Mouse (Mus musculus) telencephalon, adult 2 months (tissue): ENCODE data around the gene Synpo2.
A peak's percentile ranks its signal among the peaks of the same experiment; 100 is the strongest.
"Not testable (repeated sequence)": the region's sequence is repeated elsewhere in the genome, so short reads cannot be mapped to it uniquely, and the experiment has no call there.

ENCODE experiments used
- DNase-seq: peaks from one replicate; pipeline ENCODE4 v3.0.0-alpha.2; 2011; ENCODE audit warnings: low read depth, low spot score

Synpo2 gene

DNA sequence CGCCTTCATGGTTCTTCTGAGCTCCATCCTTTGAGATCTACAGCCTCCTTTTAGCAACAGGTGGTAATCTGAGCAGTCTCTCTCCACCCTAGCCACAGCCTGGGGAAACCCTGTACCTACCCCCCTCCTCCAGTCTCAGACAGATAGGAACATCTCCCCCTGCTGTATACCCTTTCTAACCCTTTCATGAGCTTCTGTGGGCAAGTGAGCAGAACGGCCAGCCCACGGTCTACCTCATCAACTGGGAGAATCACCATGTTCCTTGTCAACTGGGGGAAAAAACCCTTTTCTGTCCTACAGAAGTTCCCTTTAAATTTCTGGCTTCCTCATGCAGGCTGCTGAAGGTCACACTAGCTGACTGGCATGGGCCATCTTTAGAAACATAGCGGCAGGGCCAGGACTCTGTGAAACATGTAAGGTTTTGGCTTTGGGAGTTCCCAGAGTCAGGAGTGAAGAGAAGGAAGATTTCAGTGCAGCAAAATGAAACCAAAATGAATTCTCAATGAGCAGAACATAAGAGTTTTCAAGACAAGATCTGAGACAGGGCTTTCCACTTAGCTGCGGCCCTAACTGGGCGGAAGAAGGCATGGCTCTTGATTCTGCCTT is 104.7 kb downstream of the Synpo2 start:
- no peak for DNase-seq

GRCm38 (mm10) chr3:123130314-123131150 is 105.4 kb downstream of the Synpo2 start:
- DNase-seq, result no peak

DNA sequence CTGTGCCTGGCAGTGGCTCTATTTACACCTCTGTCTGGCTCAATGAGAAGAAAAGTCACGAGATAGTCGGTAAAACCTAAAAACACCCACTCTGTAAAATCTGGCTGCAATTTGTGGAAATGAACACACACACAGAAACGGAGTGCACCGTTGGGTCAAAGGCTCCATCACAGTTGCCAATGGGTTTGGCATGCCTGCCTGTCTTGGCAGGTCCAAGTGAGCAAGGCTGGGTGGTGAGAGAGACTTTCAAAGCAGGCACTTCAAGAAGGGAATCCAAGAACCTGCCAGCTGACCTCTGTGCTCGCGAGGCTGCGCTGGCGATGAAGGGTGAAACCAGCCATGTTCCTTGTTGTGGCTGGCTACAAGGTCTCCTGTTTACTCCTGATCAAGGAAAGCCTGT is 107.2 kb downstream of the Synpo2 start:
- no peak for DNase-seq

DNA sequence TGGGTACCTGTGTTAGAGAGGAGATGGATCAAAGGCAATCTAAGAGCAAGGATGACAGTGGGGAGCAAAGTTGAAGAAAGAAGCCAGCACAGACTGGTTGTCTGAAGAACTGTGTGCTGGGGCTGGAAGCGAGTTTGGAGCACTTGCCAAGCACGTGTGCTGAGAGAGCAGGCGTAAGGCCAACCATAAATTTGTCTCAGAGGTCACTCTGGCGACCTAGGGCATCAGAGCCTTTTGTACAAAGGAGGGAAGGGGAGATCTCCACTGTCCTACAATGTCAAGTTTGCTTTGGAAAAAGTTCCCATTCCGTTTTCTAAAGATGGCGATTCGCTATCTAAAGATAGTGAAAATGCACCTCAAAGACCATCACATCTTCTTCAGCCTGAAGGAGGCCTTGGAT is 107.9 kb downstream of the Synpo2 start:
- no peak for DNase-seq

DNA sequence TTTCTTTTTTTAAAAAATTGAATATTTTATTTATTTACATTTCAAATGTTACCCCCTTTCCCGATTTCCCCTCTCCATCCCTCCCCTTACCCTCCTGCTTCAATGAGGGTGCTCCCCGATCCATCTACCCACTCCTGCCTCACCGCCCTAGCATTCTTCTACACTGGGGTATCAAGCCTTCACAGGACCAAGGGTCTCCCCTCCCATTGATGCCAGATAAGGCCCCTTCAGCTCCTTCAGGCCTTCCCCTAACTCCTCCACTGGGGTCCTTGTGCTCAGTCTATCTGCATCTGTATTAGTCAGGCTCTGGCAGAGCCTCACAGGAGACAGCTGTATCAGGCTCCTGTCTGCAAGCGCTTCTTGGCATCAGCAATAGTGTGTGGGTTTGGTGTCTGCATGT is 109.2 kb downstream of the Synpo2 start:
- not testable (repeated sequence) for DNase-seq

- DNase-seq, result no peak
Observed at GRCm38 (mm10) chr3:123123817-123124216, 112.1 kb downstream of the Synpo2 start.

DNA sequence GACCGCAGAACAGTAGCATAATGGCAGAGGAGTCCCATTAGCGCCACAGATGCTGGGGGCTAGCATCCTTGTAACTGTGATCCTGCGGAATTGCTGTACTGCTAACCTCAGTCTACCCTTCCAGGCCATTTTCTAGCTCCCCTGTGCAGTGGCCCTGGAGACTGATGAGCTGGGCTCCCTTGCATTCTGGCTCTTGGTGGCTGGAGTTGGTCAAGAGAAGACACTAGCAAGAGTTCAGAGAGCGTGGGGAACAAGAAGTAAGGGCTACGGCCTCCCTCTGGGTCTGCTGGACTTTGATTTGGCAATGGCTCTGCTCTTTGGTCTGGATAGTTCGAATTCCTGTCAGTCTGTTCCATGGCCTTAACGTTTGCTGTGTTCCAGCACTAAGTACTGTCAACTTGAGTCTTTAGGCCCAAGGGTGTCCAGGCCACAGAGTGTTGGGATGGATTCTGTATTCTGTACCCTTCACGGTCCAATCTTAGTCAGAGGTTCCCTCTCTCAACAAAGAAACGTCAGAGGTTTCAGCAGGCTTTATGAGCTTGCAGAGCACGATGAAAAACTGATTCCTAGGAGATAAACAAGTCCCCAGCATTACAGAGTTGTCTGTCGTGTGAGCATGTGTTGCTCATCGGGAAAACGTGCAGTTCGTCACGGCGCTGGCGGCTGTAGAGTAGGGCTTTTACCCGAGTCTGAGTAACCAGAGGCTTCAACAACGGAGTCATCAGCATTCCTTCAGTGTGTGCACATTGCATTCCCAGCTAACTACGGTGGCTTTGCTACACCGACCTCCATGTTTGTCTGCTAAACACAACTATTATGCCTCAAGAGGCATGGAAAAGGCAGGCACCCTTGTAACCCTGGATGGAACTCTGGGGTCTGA is 113.6 kb downstream of the Synpo2 start:
- DNase-seq, result no peak

DNA sequence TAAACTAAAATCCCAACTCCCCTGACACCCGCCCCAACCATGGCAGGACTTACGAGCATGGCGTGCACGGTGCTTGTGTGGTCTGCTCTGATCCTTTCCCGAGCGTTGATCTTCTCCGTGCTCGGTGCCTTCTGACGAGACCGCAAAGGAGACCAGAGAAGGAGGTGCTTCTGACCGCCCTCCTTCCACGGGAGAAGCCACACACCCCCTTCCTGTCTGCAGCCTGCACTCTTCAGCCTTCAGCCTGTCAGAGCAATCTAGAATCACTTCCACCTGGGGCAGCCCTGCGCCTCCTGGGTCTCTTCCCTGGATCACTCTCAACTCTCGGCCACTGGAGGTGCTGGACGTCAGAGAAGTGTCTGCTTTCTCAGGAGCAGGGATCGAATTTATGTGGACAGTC is 119.0 kb downstream of the Synpo2 start:
- no peak for DNase-seq

- no peak for DNase-seq
Observed at GRCm38 (mm10) chr3:123115770-123116527, 120.0 kb downstream of the Synpo2 start.

GRCm38 (mm10) chr3:123114001-123114635 is 121.8 kb downstream of the Synpo2 start:
- no peak for DNase-seq

- no peak for DNase-seq
Observed at GRCm38 (mm10) chr3:123112781-123113180, 123.2 kb downstream of the Synpo2 start.

GRCm38 (mm10) chr3:123111071-123111711 is 124.8 kb downstream of the Synpo2 start:
- no peak for DNase-seq

DNA sequence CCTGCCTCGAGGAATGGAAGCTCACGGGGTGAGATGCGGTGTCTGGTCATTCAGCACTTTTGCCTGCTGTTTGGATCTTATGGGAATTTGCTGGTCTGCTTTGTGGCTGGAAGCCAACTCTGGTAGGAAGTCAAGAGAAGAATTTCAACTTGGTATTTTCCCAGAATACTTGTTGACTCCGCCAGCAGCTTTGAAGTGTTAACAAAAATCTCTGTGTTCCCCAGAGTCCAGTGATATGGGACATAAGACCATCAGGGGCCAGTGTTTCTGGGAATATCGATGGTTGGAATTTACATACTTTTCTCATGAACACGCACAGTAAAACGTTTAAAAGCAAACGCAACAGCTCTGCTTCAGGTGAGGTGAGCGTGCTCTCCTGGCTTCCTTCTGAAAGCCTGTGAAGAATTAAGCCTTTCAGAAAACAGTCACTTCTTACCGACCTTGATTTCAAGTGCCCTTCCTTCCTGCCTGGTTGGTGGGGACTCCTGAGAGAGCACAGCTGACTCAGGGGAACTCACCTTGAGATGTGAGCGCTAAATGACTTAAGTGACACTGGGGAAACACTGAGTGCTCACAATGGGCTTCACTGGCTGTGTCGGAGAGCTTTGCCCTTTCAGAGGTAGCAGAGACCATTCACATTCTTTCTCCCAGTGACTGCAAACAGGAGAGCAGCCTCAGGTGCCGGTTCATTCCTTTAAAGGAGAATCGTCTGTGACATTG is 128.0 kb downstream of the Synpo2 start:
- no peak for DNase-seq

GRCm38 (mm10) chr3:123104325-123104724 is 131.6 kb downstream of the Synpo2 start:
- no peak for DNase-seq

DNA sequence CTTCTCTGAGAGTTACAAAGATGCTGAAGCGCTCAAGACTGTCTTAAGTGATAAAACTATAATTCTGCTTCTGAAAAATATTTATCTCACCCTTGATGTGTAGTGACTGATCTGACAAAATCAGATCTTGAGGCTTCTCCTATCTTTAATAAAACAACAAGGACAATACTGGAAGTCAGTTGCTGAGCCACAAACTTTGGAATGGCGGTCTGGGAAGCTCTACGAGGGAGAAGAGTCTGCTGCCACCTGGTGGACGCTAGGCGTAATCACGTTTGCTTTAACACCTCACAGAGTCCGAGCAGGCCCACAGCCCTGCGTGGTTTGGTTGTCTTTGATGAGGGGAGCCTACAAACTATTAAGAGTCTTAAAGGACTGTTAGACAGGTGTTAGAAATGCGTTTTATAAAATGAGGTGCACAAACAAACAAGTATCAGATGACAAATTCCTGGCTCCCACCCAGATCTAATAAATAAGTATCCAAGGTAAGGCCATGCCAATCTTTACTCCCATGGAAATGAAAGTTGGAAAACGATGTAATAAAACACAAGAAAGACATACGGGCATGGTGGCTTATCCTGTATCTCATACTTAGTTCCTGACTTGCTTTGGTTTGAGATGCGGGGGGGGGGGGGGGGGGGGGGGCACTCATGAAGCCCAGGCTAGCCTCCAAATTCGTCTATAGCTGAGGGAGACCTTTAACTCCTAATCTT is 132.6 kb downstream of the Synpo2 start:
- peak; percentile 42 for DNase-seq

- no peak for DNase-seq
Observed at GRCm38 (mm10) chr3:123101761-123102160, 134.2 kb downstream of the Synpo2 start.

DNA sequence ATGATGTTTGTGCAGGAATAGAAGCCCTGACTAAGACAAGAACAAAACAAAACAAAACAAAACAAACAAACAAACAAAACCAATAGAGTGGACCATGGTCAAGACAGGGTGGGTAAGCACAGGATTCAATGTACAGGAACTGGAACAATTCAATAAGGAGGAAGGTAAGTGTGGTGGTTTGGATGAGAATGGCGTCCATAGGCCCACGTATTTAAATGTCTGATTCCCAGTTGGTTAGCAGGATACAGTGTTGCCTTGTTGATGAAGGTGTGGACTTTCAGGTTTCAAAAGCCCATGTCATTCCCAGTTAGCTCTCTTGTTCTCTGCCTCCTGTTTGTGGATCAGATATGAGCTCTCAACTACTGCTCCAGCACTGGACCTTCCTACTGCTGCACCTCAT is 140.8 kb downstream of the Synpo2 start:
- no peak for DNase-seq

DNA sequence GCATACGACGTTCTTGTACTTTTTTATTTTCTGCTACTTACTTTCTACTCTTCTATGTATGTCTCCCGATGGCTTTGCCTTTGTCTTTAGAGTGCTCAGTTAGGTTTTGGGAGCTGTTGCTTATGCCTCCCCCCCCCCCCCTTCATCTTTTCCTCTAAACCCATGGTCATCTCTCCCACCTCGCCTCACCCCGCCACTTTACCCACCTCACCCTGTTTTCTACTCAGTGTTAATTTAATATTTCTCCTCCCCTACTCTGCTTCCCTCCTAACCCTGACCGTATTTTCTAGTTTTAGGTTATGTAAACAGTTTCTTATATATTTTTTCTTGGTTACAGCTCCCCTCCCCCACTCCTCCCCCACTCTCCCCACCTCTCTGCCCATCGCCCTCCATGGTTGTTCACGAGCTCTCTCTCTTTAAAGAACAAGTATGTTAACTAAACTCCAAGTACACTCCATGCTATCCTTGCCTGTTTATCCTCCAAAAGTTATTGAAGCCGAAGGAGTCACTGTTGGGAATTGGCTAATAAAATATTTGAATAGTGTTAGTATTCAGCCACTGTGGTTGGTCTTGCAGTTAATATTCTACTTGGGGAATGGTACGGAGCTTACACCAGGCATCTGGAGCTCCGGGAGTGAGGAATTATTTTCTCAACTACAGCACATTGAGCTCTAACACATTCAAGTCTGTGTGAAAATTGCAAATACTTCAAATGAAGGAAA is 142.1 kb downstream of the Synpo2 start:
- no peak for DNase-seq
